Mouse (Mus musculus) MEL (cell line): Measurements from ENCODE around the gene Iqcb1. TPM values are rescaled to one million over a fixed set of nuclear protein-coding genes. Genes with fewer than 3 reads are reported as not detected.

Experiments used
- DNase-seq: peaks from one replicate; pipeline ENCODE4 v3.0.0; 2011; ENCODE audit warnings: low read depth, low spot score
- H3K27ac ChIP-seq: 2 replicates; pipeline ENCODE4 v1.5.1; 2012; ENCODE audit warnings: low read depth, mild to moderate bottlenecking, control low read depth, low read length, moderate library complexity; ENCODE audit not compliant: control insufficient read depth
- H3K27me3 ChIP-seq, 2 experiments: fragments of 150-350 bp in 1 of 2; sonication (generic) in 1 of 2; 2 replicates each; pipeline ENCODE4 v1.6.1; 2012; ENCODE audit warnings: low read length in 2 of 2, mild to moderate bottlenecking in 2 of 2, improper control_type of control experiment in 1 of 2, moderate library complexity in 1 of 2; ENCODE audit not compliant: insufficient read depth in 2 of 2, control insufficient read depth in 1 of 2
- H3K36me3 ChIP-seq, 2 experiments: 2 replicates each; pipeline ENCODE4 v1.6.1; 2012 to 2014; ENCODE audit warnings: low read length in 2 of 2, improper control_type of control experiment in 1 of 2, inconsistent platforms in 1 of 2, mild to moderate bottlenecking in 1 of 2; ENCODE audit not compliant: insufficient read depth in 2 of 2, control insufficient read depth in 1 of 2
- H3K4me1 ChIP-seq, 2 experiments: fragments of 150-350 bp in 1 of 2; sonication (generic) in 1 of 2; 2 replicates each; pipeline ENCODE4 v1.6.1; 2012; ENCODE audit warnings: low read length in 2 of 2, improper control_type of control experiment in 1 of 2, mild to moderate bottlenecking in 1 of 2; ENCODE audit not compliant: insufficient read depth in 2 of 2, control insufficient read depth in 1 of 2
- H3K4me3 ChIP-seq, 2 experiments: fragments of 150-350 bp in 1 of 2; sonication (generic) in 1 of 2; 2 replicates each; pipeline ENCODE4 v1.5.1; 2012; ENCODE audit warnings: low read depth in 2 of 2, low read length in 2 of 2, mild to moderate bottlenecking in 2 of 2, moderate library complexity in 2 of 2, control low read depth in 1 of 2, improper control_type of control experiment in 1 of 2; ENCODE audit not compliant: control insufficient read depth in 1 of 2, insufficient read depth in 1 of 2
- H3K79me2 ChIP-seq: 2 replicates; pipeline ENCODE4 v1.6.1; 2012; ENCODE audit warnings: mild to moderate bottlenecking, low read length, moderate library complexity; ENCODE audit not compliant: control insufficient read depth, poor library complexity, insufficient read depth
- H3K9ac ChIP-seq: 2 replicates; pipeline ENCODE4 v1.6.1; 2012; ENCODE audit warnings: low read depth, mild to moderate bottlenecking, control low read depth, low read length, moderate library complexity; ENCODE audit not compliant: control insufficient read depth, poor library complexity, severe bottlenecking
- H3K9me3 ChIP-seq: fragments of 150-350 bp; sonication (generic); replicated peaks from 2 replicates; pipeline ENCODE4 v1.6.1; 2012; ENCODE audit warnings: mild to moderate bottlenecking, low read length, improper control_type of control experiment, moderate library complexity; ENCODE audit not compliant: insufficient read depth
- CHD1 ChIP-seq: IDR thresholded peaks from 2 replicates; pipeline ENCODE4 v1.6.1; 2012; ENCODE audit warnings: low read depth, mild to moderate bottlenecking, inconsistent platforms, low read length, improper control_type of control experiment
- CHD2 ChIP-seq: IDR thresholded peaks from 2 replicates; pipeline ENCODE4 v1.6.1; 2011; ENCODE audit warnings: low read length, improper control_type of control experiment
- CTCF ChIP-seq, 3 experiments: IDR thresholded peaks in 2 of 3; conservative IDR thresholded peaks in 1 of 3; 2 replicates each; pipeline ENCODE4 v1.5.1; 2011 to 2012; ENCODE audit warnings: low read length in 3 of 3, low read depth in 2 of 3, mild to moderate bottlenecking in 2 of 3, improper control_type of control experiment in 1 of 3, inconsistent platforms in 1 of 3, mixed read lengths in 1 of 3, moderate library complexity in 1 of 3; ENCODE audit not compliant: control insufficient read depth in 1 of 3, insufficient read depth in 1 of 3, poor library complexity in 1 of 3, severe bottlenecking in 1 of 3
- ELF1 ChIP-seq: IDR thresholded peaks from 2 replicates; pipeline ENCODE4 v1.6.1; 2014; ENCODE audit warnings: low read depth, mild to moderate bottlenecking, inconsistent platforms, low read length, improper control_type of control experiment, moderate library complexity
- EP300 ChIP-seq, 2 experiments: IDR thresholded peaks; 2 replicates each; pipeline ENCODE4 v1.6.1; 2011; ENCODE audit warnings: improper control_type of control experiment in 2 of 2, low read length in 2 of 2, low read depth in 1 of 2, mild to moderate bottlenecking in 1 of 2
- GABPA ChIP-seq: IDR thresholded peaks from 2 replicates; pipeline ENCODE4 v1.6.1; 2012; ENCODE audit warnings: low read depth, mild to moderate bottlenecking, inconsistent platforms, low read length, improper control_type of control experiment, moderate library complexity
- GATA1 ChIP-seq: IDR thresholded peaks from 2 replicates; pipeline ENCODE4 v1.6.1; 2011; ENCODE audit warnings: low read depth, low read length, improper control_type of control experiment
- HCFC1 ChIP-seq: IDR thresholded peaks from 2 replicates; pipeline ENCODE4 v1.6.1; 2012; ENCODE audit warnings: low read depth, mild to moderate bottlenecking, inconsistent platforms, low read length, improper control_type of control experiment, moderate library complexity
- MAFK ChIP-seq: IDR thresholded peaks from 2 replicates; pipeline ENCODE4 v1.6.1; 2011; ENCODE audit warnings: low read depth, mild to moderate bottlenecking, low read length, improper control_type of control experiment, borderline replicate concordance
- MAZ ChIP-seq: IDR thresholded peaks from 2 replicates; pipeline ENCODE4 v1.6.1; 2012; ENCODE audit warnings: low read depth, mild to moderate bottlenecking, inconsistent platforms, low read length, improper control_type of control experiment
- MEF2A ChIP-seq: IDR thresholded peaks from 2 replicates; pipeline ENCODE4 v1.6.1; 2014; ENCODE audit warnings: low read depth, mild to moderate bottlenecking, inconsistent platforms, low read length, improper control_type of control experiment; ENCODE audit not compliant: poor library complexity, insufficient replicate concordance, severe bottlenecking; ENCODE audit errors: extremely low read depth
- MXI1 ChIP-seq: IDR thresholded peaks from 2 replicates; pipeline ENCODE4 v1.6.1; 2011; ENCODE audit warnings: mild to moderate bottlenecking, low read depth, low read length, improper control_type of control experiment
- MYB ChIP-seq: IDR thresholded peaks from 2 replicates; pipeline ENCODE4 v1.6.1; 2011; ENCODE audit warnings: mild to moderate bottlenecking, low read depth, low read length, improper control_type of control experiment
- MYC ChIP-seq: IDR thresholded peaks from 2 replicates; pipeline ENCODE4 v1.6.1; 2011; ENCODE audit warnings: low read depth, mild to moderate bottlenecking, low read length, improper control_type of control experiment, moderate library complexity
- POLR2AphosphoS2 ChIP-seq: IDR thresholded peaks from 2 replicates; pipeline ENCODE4 v1.6.1; 2011; ENCODE audit warnings: low read length, improper control_type of control experiment
- RCOR1 ChIP-seq: IDR thresholded peaks from 2 replicates; pipeline ENCODE4 v1.6.1; 2012; ENCODE audit warnings: low read depth, mild to moderate bottlenecking, inconsistent platforms, low read length, improper control_type of control experiment
- SIN3A ChIP-seq: IDR thresholded peaks from 2 replicates; pipeline ENCODE4 v1.6.1; 2012; ENCODE audit warnings: low read length, improper control_type of control experiment, inconsistent platforms
- SMC3 ChIP-seq: IDR thresholded peaks from 2 replicates; pipeline ENCODE4 v1.6.1; 2011; ENCODE audit warnings: low read depth, low read length, improper control_type of control experiment
- TAL1 ChIP-seq: IDR thresholded peaks from 2 replicates; pipeline ENCODE4 v1.6.1; 2012; ENCODE audit warnings: mild to moderate bottlenecking, inconsistent platforms, low read length, moderate library complexity, mixed read lengths
- TBP ChIP-seq: IDR thresholded peaks from 2 replicates; pipeline ENCODE4 v1.8.0; 2011; ENCODE audit warnings: low read depth, low read length, improper control_type of control experiment
- TCF12 ChIP-seq: IDR thresholded peaks from 2 replicates; pipeline ENCODE4 v1.6.1; 2014; ENCODE audit warnings: low read depth, mild to moderate bottlenecking, inconsistent platforms, low read length, improper control_type of control experiment, moderate library complexity
- USF1 ChIP-seq: IDR thresholded peaks from 2 replicates; pipeline ENCODE4 v1.6.1; 2014; ENCODE audit warnings: low read depth, mild to moderate bottlenecking, inconsistent platforms, low read length, improper control_type of control experiment, moderate library complexity
- USF2 ChIP-seq, 2 experiments: IDR thresholded peaks; 2 replicates each; pipeline ENCODE4 v1.6.1; 2011 to 2012; ENCODE audit warnings: improper control_type of control experiment in 2 of 2, low read length in 2 of 2, borderline replicate concordance in 1 of 2, inconsistent platforms in 1 of 2, low read depth in 1 of 2, mild to moderate bottlenecking in 1 of 2; ENCODE audit not compliant: insufficient read depth in 1 of 2
- ZC3H11A ChIP-seq: IDR thresholded peaks from 2 replicates; pipeline ENCODE4 v1.6.1; 2012; ENCODE audit warnings: low read depth, mild to moderate bottlenecking, inconsistent platforms, low read length, improper control_type of control experiment
- ZKSCAN1 ChIP-seq: IDR thresholded peaks from 2 replicates; pipeline ENCODE4 v1.6.1; 2012; ENCODE audit warnings: low read depth, mild to moderate bottlenecking, inconsistent platforms, low read length, improper control_type of control experiment, moderate library complexity
- ZMIZ1 ChIP-seq: IDR thresholded peaks from 2 replicates; pipeline ENCODE4 v1.6.1; 2012; ENCODE audit warnings: low read depth, mild to moderate bottlenecking, inconsistent platforms, low read length, improper control_type of control experiment, moderate library complexity
- ZNF384 ChIP-seq: IDR thresholded peaks from 2 replicates; pipeline ENCODE4 v1.6.1; 2012; ENCODE audit warnings: low read depth, mild to moderate bottlenecking, inconsistent platforms, low read length, improper control_type of control experiment
- polyA plus RNA-seq, 2 experiments: library from polyadenylated mRNA; stranded (reverse) in 1 of 2; unstranded in 1 of 2; fragments of >175 nt in 1 of 2; fragments of >200 nt in 1 of 2; gene quantifications; 2 replicates each; pipeline versions ENCODE4 v1.2.1 to v1.2.4; 2012; ENCODE audit warnings: low replicate concordance in 2 of 2, low read depth in 1 of 2; ENCODE audit not compliant: insufficient read length in 2 of 2, insufficient read depth in 1 of 2, missing spikeins in 1 of 2
- total RNA-seq: library from RNA; depleted of rRNA; stranded (reverse); fragments of 300-350 nt; gene quantifications from 2 replicates; pipeline ENCODE4 v1.2.3, GENCODE M21; 2012

The Iqcb1 gene
- total and polyA plus RNA-seq, 3 experiments, result 8.7 to 14.2 TPM; not detected in 1

DNA sequence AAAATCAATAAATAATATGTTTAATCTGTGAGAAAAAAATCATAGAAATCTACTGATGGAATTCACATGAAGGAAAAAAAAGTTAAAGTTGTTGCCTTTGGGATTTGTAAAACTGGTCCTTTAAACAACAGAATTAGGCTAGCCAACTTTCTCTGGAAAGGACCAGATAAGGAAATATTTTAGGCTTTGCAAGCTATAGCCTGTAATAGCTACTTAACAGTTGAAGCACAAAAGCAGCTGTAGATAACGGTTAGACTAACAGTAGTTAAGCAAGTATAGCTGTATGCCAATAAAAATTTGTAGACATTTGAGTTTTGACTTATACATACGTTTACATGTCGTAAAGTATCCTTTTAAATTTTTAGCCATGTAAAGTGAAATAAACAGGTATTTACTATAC lies 35.4 kb downstream of the Iqcb1 start (continued):
- peak; percentile 59; the same call in 1 of the 2 replicates for TF ChIP-seq GATA1
- TF ChIP-seq MAFK, result no peak
- TF ChIP-seq CHD2, result no peak
- peak; percentile 45; the same call in 1 of the 2 replicates for TF ChIP-seq MEF2A
- peak; percentile 56; the same call in 1 of the 2 replicates for TF ChIP-seq TCF12
- no peak for TF ChIP-seq CHD1
- no peak for TF ChIP-seq USF1
- TF ChIP-seq ZKSCAN1, result no peak
- TF ChIP-seq HCFC1, result no peak
- no peak for TF ChIP-seq ZNF384
- TF ChIP-seq MXI1, result no peak
- TF ChIP-seq, all 39 proteins: peak for 6

DNA sequence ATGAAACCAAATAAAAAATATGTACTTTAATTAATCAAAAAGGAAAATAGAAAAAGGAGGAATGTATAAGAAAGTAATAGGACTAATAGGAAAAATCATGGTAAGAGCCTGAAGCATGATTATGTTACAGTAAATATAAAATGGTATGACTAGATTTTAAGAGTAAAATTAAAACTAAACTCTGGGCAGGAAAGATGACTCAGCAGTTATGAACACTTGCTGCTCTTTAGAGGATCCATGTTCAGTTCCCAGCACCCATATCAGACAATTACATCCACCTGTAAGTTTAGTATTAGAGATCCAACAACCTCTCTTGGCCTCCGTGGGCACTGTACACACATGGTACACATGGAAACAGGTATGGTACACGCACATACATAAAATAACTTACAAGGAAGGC lies 41.3 kb downstream of the Iqcb1 start:
- H3K27me3 ChIP-seq, result no peaks in the 10 kb centered on the region
- TF ChIP-seq MAFK, result peak; percentile 55; the same call in 1 of the 2 replicates
- TF ChIP-seq MYB, result no peak
- peaks cover 7% of the 10 kb centered on the region for H3K79me2 ChIP-seq
- H3K27ac ChIP-seq, result no peak overlapping the region
- no peak overlapping the region for H3K4me3 ChIP-seq
- no peak for DNase-seq
- no peak overlapping the region for H3K9ac ChIP-seq
- H3K9me3 ChIP-seq, result no peaks in the 10 kb centered on the region
- peaks cover 2 to 10% of the 10 kb centered on the region in 2 experiments; a peak in 3 of 4 replicates for H3K36me3 ChIP-seq
- peaks cover 0 to 6% of the 10 kb centered on the region in 2 experiments; a peak in 2 of 4 replicates for H3K4me1 ChIP-seq

DNA sequence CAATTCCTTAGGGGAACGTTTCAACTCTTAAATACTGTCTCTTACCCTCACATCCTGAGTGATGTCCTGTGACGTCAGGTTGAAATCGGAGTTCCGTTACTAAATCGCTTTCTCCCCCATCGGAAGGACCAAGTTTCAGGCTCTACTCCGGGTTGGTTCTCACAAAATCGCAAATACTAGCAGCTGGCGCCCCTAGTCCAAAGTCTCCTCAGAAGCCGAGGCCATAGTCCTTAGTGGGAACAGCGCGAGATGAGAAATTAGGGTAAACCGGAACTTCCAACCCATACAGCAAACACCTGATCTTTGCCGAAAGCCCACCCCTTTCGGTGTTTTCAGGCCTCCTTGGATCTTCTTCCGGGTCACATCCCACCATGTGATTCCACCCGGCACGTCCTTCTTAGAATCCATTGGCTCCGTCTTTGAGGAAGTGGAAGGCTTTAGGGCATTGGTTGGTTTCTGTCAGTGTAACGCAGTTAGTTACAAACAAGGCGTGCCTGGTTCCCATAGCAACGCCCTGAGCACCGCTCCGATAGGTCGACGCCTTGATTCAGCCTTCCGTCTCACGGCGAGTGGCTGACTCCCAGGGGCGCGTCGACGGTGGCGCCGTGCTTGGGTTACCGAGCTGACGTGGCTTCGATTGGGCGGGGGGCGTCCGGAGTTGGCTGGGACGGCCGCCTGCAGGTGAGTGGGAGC lies 46.5 kb downstream of the Iqcb1 start, which contains the start of the genes Eaf2 and Golgb1:
TSS of gene Eaf2 (minus strand) at position 421 of the 693 bp plus-strand sequence.
TSS of gene Golgb1 (plus strand) at position 558 of the 693 bp plus-strand sequence.
- peak within 1 kb of the TSS; percentile 96 for H3K9ac ChIP-seq
- peak within 1 kb of the TSS; percentile 89 for H3K27ac ChIP-seq
- peaks cover 0 to 12% of the 10 kb centered on the region in 2 experiments; a peak in 3 of 4 replicates for H3K36me3 ChIP-seq
- H3K4me3 ChIP-seq, result peak within 1 kb of the TSS; percentile 94 to 100
- no peaks in the 10 kb centered on the region for H3K27me3 ChIP-seq
- H3K4me1 ChIP-seq, result peaks cover 0 to 10% of the 10 kb centered on the region in 2 experiments; a peak in 2 of 4 replicates
- H3K9me3 ChIP-seq, result no peaks in the 10 kb centered on the region
- peak; percentile 100 for DNase-seq
- H3K79me2 ChIP-seq, result peaks cover 18% of the 10 kb centered on the region
- TF ChIP-seq TAL1 (no peak), TCF12 (peak; percentile 61; the same call in 1 of the 2 replicates), ZKSCAN1 (no peak), MXI1 (peak; percentile 96), MAZ (0 out of 2 replicates have a peak, but pooled peaks have one; percentile 18), TBP (peak; percentile 80; the same call in 1 of the 2 replicates), MYC (peak; percentile 94), EP300 (IDR thresholded peaks at IDR 0.05; ENCODE audit: low read depth in 1 of 2, low read length in 2 of 2) (no peak), ZC3H11A (no peak), GABPA (no peak), ZMIZ1 (no peak), MAFK (no peak), USF2 (IDR thresholded peaks at IDR 0.05; ENCODE audit: borderline replicate concordance in 1 of 2, insufficient read depth in 1 of 2, low read depth in 1 of 2, low read length in 2 of 2) (peak; percentile 41 to 88; a peak in 3 of 4 replicates), RCOR1 (no peak), ELF1 (peak; percentile 97), POLR2AphosphoS2 (peak; percentile 36; the same call in 1 of the 2 replicates), SMC3 (no peak), CHD2 (peak; percentile 89), CTCF (IDR thresholded peaks at IDR 0.05 in 2 of 3, conservative IDR thresholded peaks at IDR 0.05 in 1 of 3; ENCODE audit: control insufficient read depth in 1 of 3, insufficient read depth in 1 of 3, low read depth in 2 of 3, low read length in 3 of 3, poor library complexity in 1 of 3, severe bottlenecking in 1 of 3) (no peak), SIN3A (peak; percentile 100)
